Mouse (Mus musculus) testis, adult 2 months (tissue): Measurements from ENCODE around the gene Miga1.

ENCODE experiments used
- CTCF ChIP-seq: fragments of 200-500 bp; IDR thresholded peaks from 2 replicates; pipeline ENCODE4 v1.5.1; 2012; ENCODE audit warnings: low read depth, mild to moderate bottlenecking, inconsistent platforms, low read length, moderate library complexity; ENCODE audit not compliant: control insufficient read depth, insufficient read depth, insufficient replicate concordance
- POLR2A ChIP-seq: fragments of 200-500 bp; IDR thresholded peaks from 2 replicates; pipeline ENCODE4 v1.6.1; 2012; ENCODE audit warnings: low read depth, mild to moderate bottlenecking, inconsistent platforms, low read length, moderate library complexity; ENCODE audit not compliant: control insufficient read depth

DNA sequence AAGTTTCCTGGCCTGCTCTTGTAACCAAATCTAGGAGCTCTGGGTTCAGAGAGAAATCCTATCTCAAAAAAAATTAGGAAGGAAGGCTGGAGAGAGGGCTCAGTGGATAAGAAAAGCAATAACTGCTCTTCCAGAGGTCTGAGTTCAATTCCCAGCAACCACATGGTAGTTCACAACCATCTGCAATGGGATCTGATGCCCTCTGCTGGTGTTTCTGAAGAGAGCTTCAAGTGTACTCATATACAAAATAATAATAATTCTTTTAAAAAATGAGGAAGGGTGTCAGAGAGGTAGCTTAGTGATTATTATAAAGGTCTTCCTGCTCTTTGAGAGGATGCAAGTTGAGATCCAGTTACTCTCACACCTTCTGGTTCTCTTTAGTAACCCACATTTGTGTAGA lies 115.3 kb downstream of the Miga1 start:
- TF ChIP-seq CTCF (no peak), POLR2A (no peak)
